Mouse (Mus musculus) CH12.LX (cell line): Measurements from ENCODE around the gene Gpr183. TPM values are rescaled to one million over a fixed set of nuclear protein-coding genes. Genes with fewer than 3 reads are reported as not detected.

ENCODE experiments used
- DNase-seq: peaks from one replicate; pipeline ENCODE4 v3.0.0-alpha.2; 2013; ENCODE audit errors: extremely low read depth
- H3K27ac ChIP-seq: 2 replicates; pipeline ENCODE4 v1.5.1; 2012; ENCODE audit warnings: low read depth, mild to moderate bottlenecking, control low read depth, moderate library complexity; ENCODE audit not compliant: insufficient read depth
- H3K27me3 ChIP-seq: replicated peaks from 2 replicates; pipeline ENCODE3; 2012; ENCODE audit warnings: inconsistent platforms
- H3K36me3 ChIP-seq, 2 experiments: replicated peaks in 1 of 2; 2 replicates each; pipeline versions ENCODE3 to v1.6.1; 2012; ENCODE audit warnings: inconsistent platforms in 1 of 2, low read length in 1 of 2, mild to moderate bottlenecking in 1 of 2, mixed read lengths in 1 of 2, moderate library complexity in 1 of 2; ENCODE audit not compliant: control insufficient read depth in 1 of 2, insufficient read depth in 1 of 2
- H3K4me1 ChIP-seq, 2 experiments: 2 replicates each; pipeline ENCODE4 v1.6.1; 2012; ENCODE audit warnings: inconsistent platforms in 1 of 2, moderate library complexity in 1 of 2; ENCODE audit not compliant: insufficient read depth in 2 of 2, control insufficient read depth in 1 of 2
- H3K4me2 ChIP-seq: 2 replicates; pipeline ENCODE4 v1.6.1; 2012; ENCODE audit warnings: low read depth, mild to moderate bottlenecking, control low read depth; ENCODE audit not compliant: poor library complexity, insufficient read depth, severe bottlenecking
- H3K4me3 ChIP-seq, 3 experiments: fragments of 150-350 bp in 1 of 3; sonication (generic) in 1 of 3; replicated peaks in 1 of 3; 2 replicates each; pipeline versions ENCODE3 to v1.5.1; 2011 to 2012; ENCODE audit warnings: low read depth in 2 of 3, low read length in 2 of 3, mild to moderate bottlenecking in 2 of 3, moderate library complexity in 2 of 3, control low read depth in 1 of 3, improper control_type of control experiment in 1 of 3, inconsistent platforms in 1 of 3, mixed read lengths in 1 of 3; ENCODE audit not compliant: poor library complexity in 1 of 3
- H3K79me2 ChIP-seq: replicated peaks from 2 replicates; pipeline ENCODE4 v1.6.1; 2012; ENCODE audit warnings: mild to moderate bottlenecking, moderate library complexity; ENCODE audit not compliant: control insufficient read depth, poor library complexity, insufficient read depth, severe bottlenecking; ENCODE audit errors: extremely low read depth
- H3K9ac ChIP-seq: 2 replicates; pipeline ENCODE4 v1.6.1; 2012; ENCODE audit warnings: low read depth, mild to moderate bottlenecking, control low read depth, moderate library complexity; ENCODE audit not compliant: insufficient read depth
- H3K9me3 ChIP-seq: replicated peaks from 2 replicates; pipeline ENCODE3; 2012; ENCODE audit warnings: low read length, inconsistent platforms, mixed read lengths
- CHD1 ChIP-seq: IDR thresholded peaks from 2 replicates; pipeline ENCODE4 v1.6.1; 2012; ENCODE audit warnings: low read depth, low read length, improper control_type of control experiment, inconsistent platforms
- CHD2 ChIP-seq: IDR thresholded peaks from 2 replicates; pipeline ENCODE4 v1.6.1; 2011; ENCODE audit warnings: low read length, improper control_type of control experiment
- ETS1 ChIP-seq: conservative IDR thresholded peaks from 2 replicates; pipeline ENCODE4 v1.6.1; 2012; ENCODE audit warnings: low read depth, mild to moderate bottlenecking, inconsistent platforms, low read length, improper control_type of control experiment, moderate library complexity
- GABPA ChIP-seq: IDR thresholded peaks from 2 replicates; pipeline ENCODE4 v1.6.1; 2012; ENCODE audit warnings: low read depth, low read length, improper control_type of control experiment, inconsistent platforms; ENCODE audit not compliant: insufficient replicate concordance
- HCFC1 ChIP-seq: IDR thresholded peaks from 2 replicates; pipeline ENCODE4 v1.6.1; 2012; ENCODE audit warnings: low read depth, mild to moderate bottlenecking, inconsistent platforms, low read length, improper control_type of control experiment
- IRF4 ChIP-seq: IDR thresholded peaks from 2 replicates; pipeline ENCODE4 v1.6.1; 2014; ENCODE audit warnings: low read depth, mild to moderate bottlenecking, inconsistent platforms, low read length, improper control_type of control experiment
- MAX ChIP-seq: IDR thresholded peaks from 2 replicates; pipeline ENCODE4 v1.6.1; 2011; ENCODE audit warnings: low read length, improper control_type of control experiment
- MEF2A ChIP-seq: IDR thresholded peaks from 2 replicates; pipeline ENCODE4 v1.6.1; 2014; ENCODE audit warnings: low read depth, mild to moderate bottlenecking, inconsistent platforms, low read length, improper control_type of control experiment, borderline replicate concordance
- MXI1 ChIP-seq: IDR thresholded peaks from 2 replicates; pipeline ENCODE4 v1.6.1; 2011; ENCODE audit warnings: mild to moderate bottlenecking, low read depth, low read length, improper control_type of control experiment
- MYC ChIP-seq: IDR thresholded peaks from 2 replicates; pipeline ENCODE4 v1.6.1; 2011; ENCODE audit warnings: low read depth, mild to moderate bottlenecking, improper control_type of control experiment, low read length
- PAX5 ChIP-seq: IDR thresholded peaks from 2 replicates; pipeline ENCODE4 v1.6.1; 2012; ENCODE audit warnings: low read length, inconsistent platforms, mixed read lengths
- POLR2A ChIP-seq: IDR thresholded peaks from 2 replicates; pipeline ENCODE4 v1.6.1; 2011; ENCODE audit warnings: low read depth, mild to moderate bottlenecking, improper control_type of control experiment, low read length
- RCOR1 ChIP-seq: conservative IDR thresholded peaks from 2 replicates; pipeline ENCODE4 v1.6.1; 2012; ENCODE audit warnings: low read depth, mild to moderate bottlenecking, inconsistent platforms, low read length, improper control_type of control experiment
- SIN3A ChIP-seq: IDR thresholded peaks from 2 replicates; pipeline ENCODE4 v1.6.1; 2012; ENCODE audit warnings: low read length, improper control_type of control experiment, inconsistent platforms
- SMC3 ChIP-seq: IDR thresholded peaks from 2 replicates; pipeline ENCODE4 v1.6.1; 2011; ENCODE audit warnings: low read depth, low read length, improper control_type of control experiment
- TBP ChIP-seq: conservative IDR thresholded peaks from 2 replicates; pipeline ENCODE4 v1.6.1; 2011; ENCODE audit warnings: low read depth, low read length, improper control_type of control experiment
- ZC3H11A ChIP-seq: IDR thresholded peaks from 2 replicates; pipeline ENCODE4 v1.6.1; 2012; ENCODE audit warnings: low read depth, mild to moderate bottlenecking, inconsistent platforms, low read length, improper control_type of control experiment
- ZKSCAN1 ChIP-seq: IDR thresholded peaks from 2 replicates; pipeline ENCODE4 v1.6.1; 2012; ENCODE audit warnings: low read depth, inconsistent platforms, low read length, improper control_type of control experiment, borderline replicate concordance
- ZNF384 ChIP-seq: IDR thresholded peaks from 2 replicates; pipeline ENCODE4 v1.6.1; 2012; ENCODE audit warnings: low read depth, low read length, improper control_type of control experiment, inconsistent platforms
- dilution Hi-C: fragments of 300-500 bp; cut with MboI; formaldehyde crosslinking; loops from 2 replicates; pipeline ENCODE4 v1.14.3; 2020; ENCODE audit warnings: low sequenced_read_pairs; ENCODE audit not compliant: extremely low pct_unique_long_range_greater_than_20kb, extremely low pct_ligation_motif_present
- in situ Hi-C: fragments of 300-500 bp; cut with MboI; formaldehyde crosslinking; loops from 3 replicates; pipeline ENCODE4 v1.14.3; 2019; ENCODE audit warnings: low sequenced_read_pairs, low pct_ligation_motif_present, low pct_unique_long_range_greater_than_20kb, mixed read lengths
- polyA plus RNA-seq: library from polyadenylated mRNA; unstranded; fragments of >175 nt; gene quantifications from 2 replicates; pipeline ENCODE4 v1.2.1, GENCODE M21; 2012; ENCODE audit warnings: low read depth; ENCODE audit not compliant: insufficient read length
- total RNA-seq, 2 experiments: library from RNA; depleted of rRNA; stranded (reverse); fragments of 300-350 nt in 1 of 2; fragments of >200 nt in 1 of 2; gene quantifications; 2 replicates each; pipeline ENCODE4 v1.2.3; 2012 to 2014

Gene Gpr183
- total and polyA plus RNA-seq, 3 experiments = 3.6 to 16.3 (median 8.3) TPM

GRCm38 (mm10) chr14:121954608-121955007, 10.4 kb downstream of the Gpr183 start:
- H3K27ac ChIP-seq = no peak overlapping the region
- H3K27me3 ChIP-seq = no peaks in the 10 kb centered on the region
- H3K36me3 ChIP-seq = peaks cover 11 to 64% of the 10 kb centered on the region in 2 experiments
- H3K9me3 ChIP-seq = no peaks in the 10 kb centered on the region
- H3K9ac ChIP-seq = no peak overlapping the region
- no peak overlapping the region for H3K4me2 ChIP-seq
- H3K4me1 ChIP-seq = peaks cover 24 to 72% of the 10 kb centered on the region in 2 experiments
- H3K79me2 ChIP-seq = no peaks in the 10 kb centered on the region
- no peak for DNase-seq
- in situ Hi-C loops = no loop called here
- dilution Hi-C loops = no loop called here
- no peak overlapping the region for H3K4me3 ChIP-seq
- TF ChIP-seq MXI1 (no peak), ZKSCAN1 (peak; percentile 65)

- H3K79me2 ChIP-seq = no peaks in the 10 kb centered on the region
- H3K4me1 ChIP-seq = peaks cover 23 to 72% of the 10 kb centered on the region in 2 experiments
- dilution Hi-C loops = no loop called here
- H3K27me3 ChIP-seq = no peaks in the 10 kb centered on the region
- H3K27ac ChIP-seq = no peak overlapping the region
- no peak for DNase-seq
- in situ Hi-C loops = no loop called here
- TF ChIP-seq ETS1 (no peak), ZKSCAN1 (no peak), HCFC1 (no peak), TBP (no peak), CHD1 (no peak), ZNF384 (no peak), MEF2A (no peak), SMC3 (no peak), PAX5 (no peak), POLR2A (no peak), CHD2 (no peak), MAX (no peak), SIN3A (no peak), ZC3H11A (no peak), RCOR1 (no peak), IRF4 (no peak), MYC (no peak), GABPA (no peak)
- TF ChIP-seq, all 38 proteins: peak for 0
- Histone ChIP-seq H3K9me3 (no peaks in the 10 kb centered on the region), H3K36me3 (peaks cover 11 to 67% of the 10 kb centered on the region in 2 experiments), H3K4me2 (no peak overlapping the region), H3K9ac (no peak overlapping the region), H3K4me3 (no peak overlapping the region)
Measured at GRCm38 (mm10) chr14:121954129-121954528, 10.9 kb downstream of the Gpr183 start.
